Mouse (Mus musculus): Measurements from ENCODE around the gene Zfp322a.
"Not testable (repeated sequence)": the region's sequence is repeated elsewhere in the genome, so short reads cannot be mapped to it uniquely, and the experiment has no call there.

The Zfp322a gene

GRCm38 (mm10) chr13:23368583-23369420 lies at the start of gene Zfp322a:
Gene Zfp322a (minus strand): TSS chr13:23369208.
- peak; percentile 84 for DNase-seq (ENCODE audit: low spot score)

GRCm38 (mm10) chr13:23412630-23413521 lies 43.9 kb upstream of the Zfp322a start:
- no peak for DNase-seq (ENCODE audit: low spot score)

- no peak for DNase-seq (ENCODE audit: low spot score)
Observed at GRCm38 (mm10) chr13:23412211-23412629, 43.2 kb upstream of the Zfp322a start.

GRCm38 (mm10) chr13:23411311-23412210 lies 42.6 kb upstream of the Zfp322a start:
- no peak for DNase-seq (ENCODE audit: low spot score)

- no peak for DNase-seq (ENCODE audit: low spot score)
Observed at GRCm38 (mm10) chr13:23410632-23411031, 41.6 kb upstream of the Zfp322a start.

- no peak for DNase-seq (ENCODE audit: low spot score)
Observed at GRCm38 (mm10) chr13:23402626-23403025, 33.6 kb upstream of the Zfp322a start.

- DNase-seq (ENCODE audit: low spot score), result peak; percentile 44
Observed at GRCm38 (mm10) chr13:23401683-23402527, 32.9 kb upstream of the Zfp322a start.

- no peak for DNase-seq (ENCODE audit: low spot score)
Observed at GRCm38 (mm10) chr13:23400771-23401682, 32.0 kb upstream of the Zfp322a start.

- not testable (repeated sequence) for DNase-seq (ENCODE audit: low spot score)
Observed at GRCm38 (mm10) chr13:23396913-23397312, 27.9 kb upstream of the Zfp322a start.

GRCm38 (mm10) chr13:23396246-23396703 lies 27.3 kb upstream of the Zfp322a start:
- DNase-seq (ENCODE audit: low spot score), result no peak

GRCm38 (mm10) chr13:23395301-23396245 lies 26.6 kb upstream of the Zfp322a start:
- DNase-seq (ENCODE audit: low spot score), result no peak

- no peak for DNase-seq (ENCODE audit: low spot score)
Observed at GRCm38 (mm10) chr13:23387548-23387947, 18.5 kb upstream of the Zfp322a start.

GRCm38 (mm10) chr13:23383127-23383526 lies 14.1 kb upstream of the Zfp322a start:
- DNase-seq (ENCODE audit: low spot score), result no peak

GRCm38 (mm10) chr13:23372433-23372832 lies 3.4 kb upstream of the Zfp322a start:
- DNase-seq (ENCODE audit: low spot score), result no peak

- no peak for DNase-seq (ENCODE audit: low spot score)
Observed at GRCm38 (mm10) chr13:23370075-23370474, 1.1 kb upstream of the Zfp322a start.

GRCm38 (mm10) chr13:23369421-23369765 lies 385 bp upstream of the Zfp322a start:
- no peak for DNase-seq (ENCODE audit: low spot score)

GRCm38 (mm10) chr13:23361536-23361935 lies 7.5 kb downstream of the Zfp322a start:
- DNase-seq (ENCODE audit: low spot score), result no peak

GRCm38 (mm10) chr13:23354541-23354940 lies 14.5 kb downstream of the Zfp322a start:
- DNase-seq (ENCODE audit: low spot score), result not testable (repeated sequence)
